Mouse (Mus musculus): ENCODE data around the gene Polg2. TPM values are rescaled to one million over a fixed set of nuclear protein-coding genes. Genes with fewer than 3 reads are reported as not detected.

The Polg2 gene
- total and polyA plus RNA-seq, 3 experiments: 6.3 to 10.7 TPM; not detected in 1

DNA sequence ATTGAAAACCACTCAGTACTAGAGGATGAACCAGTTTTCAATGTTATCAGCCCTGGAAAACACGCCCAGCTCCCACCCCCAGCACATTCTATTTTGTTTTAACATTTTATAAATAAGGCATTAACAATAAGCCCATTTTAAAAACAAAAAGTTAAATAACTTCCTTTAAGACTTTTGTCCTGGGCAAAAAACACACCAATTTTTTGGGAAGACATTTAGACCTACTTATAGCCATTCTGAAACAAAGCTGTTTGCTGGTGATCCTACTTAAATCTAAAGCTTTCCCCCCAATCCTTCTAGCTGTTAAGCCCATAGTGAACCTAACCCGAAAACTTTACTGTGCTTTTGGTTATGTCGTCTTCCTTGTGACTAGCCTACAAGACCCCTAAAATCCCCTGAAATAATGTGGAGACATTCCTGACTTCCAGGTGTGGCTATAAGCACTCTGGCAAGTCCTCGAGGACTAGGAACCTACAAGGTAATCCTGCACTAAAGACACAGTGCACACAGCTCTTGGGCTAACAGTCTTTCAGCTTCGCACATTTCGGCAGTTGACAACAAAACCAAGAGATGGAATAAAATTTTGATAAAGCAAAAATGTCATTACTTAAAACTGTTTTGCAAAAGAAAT, 1.4 kb upstream of the Polg2 start:
- no peak overlapping the region for H3K9ac ChIP-seq (ENCODE audit: control insufficient read depth, low read depth, low read length, poor library complexity, severe bottlenecking)
- no peaks in the 10 kb centered on the region for H3K27me3 ChIP-seq (ENCODE audit: control insufficient read depth in 1 of 2, insufficient read depth in 2 of 2, low read length in 2 of 2)
- H3K79me2 ChIP-seq (ENCODE audit: control insufficient read depth, insufficient read depth, low read length, poor library complexity): peaks cover 32% of the 10 kb centered on the region
- peaks cover 3 to 13% of the 10 kb centered on the region in 2 experiments for H3K4me1 ChIP-seq (ENCODE audit: control insufficient read depth in 1 of 2, insufficient read depth in 2 of 2, low read length in 2 of 2)
- DNase-seq (ENCODE audit: low read depth, low spot score): no peak
- peaks cover 53 to 54% of the 10 kb centered on the region in 2 experiments for H3K36me3 ChIP-seq (ENCODE audit: control insufficient read depth in 1 of 2, insufficient read depth in 2 of 2, low read length in 2 of 2)
- no peak overlapping the region for H3K4me3 ChIP-seq (ENCODE audit: control insufficient read depth in 1 of 2, insufficient read depth in 1 of 2, low read depth in 2 of 2, low read length in 2 of 2)
- H3K27ac ChIP-seq (ENCODE audit: control insufficient read depth, low read depth, low read length): peak overlapping the region; percentile 5; the same call in 1 of the 2 replicates
- 0 out of 2 replicates have a peak, but pooled peaks have one; percentile 54 for TF ChIP-seq POLR2AphosphoS2 (IDR thresholded peaks at IDR 0.05; ENCODE audit: low read length)
- peak; percentile 53; the same call in 1 of the 2 replicates for TF ChIP-seq CHD1 (IDR thresholded peaks at IDR 0.05; ENCODE audit: low read depth, low read length)
- peak; percentile 33 for TF ChIP-seq ZMIZ1 (IDR thresholded peaks at IDR 0.05; ENCODE audit: low read depth, low read length)
- TF ChIP-seq SIN3A (IDR thresholded peaks at IDR 0.05; ENCODE audit: low read length): peak; percentile 46; the same call in 1 of the 2 replicates
- no peak for TF ChIP-seq ZKSCAN1 (IDR thresholded peaks at IDR 0.05; ENCODE audit: low read depth, low read length)
- no peaks in the 10 kb centered on the region for H3K9me3 ChIP-seq (replicated peaks; ENCODE audit: insufficient read depth, low read length)

DNA sequence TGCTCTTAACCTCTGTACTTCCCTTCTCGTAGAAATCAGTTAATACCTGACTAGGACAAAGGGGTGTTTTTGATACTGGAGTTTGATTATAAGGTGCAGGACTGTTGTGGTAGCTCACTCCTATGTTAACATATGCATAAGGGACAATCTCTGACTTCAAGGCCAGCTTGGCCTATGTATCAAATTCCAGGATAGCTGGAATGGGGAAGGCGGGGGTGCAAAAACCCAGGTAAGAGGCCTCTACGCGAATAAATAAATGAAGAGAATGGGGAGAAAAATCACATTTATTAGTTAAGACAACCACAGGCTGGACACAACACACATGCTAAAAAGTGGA, 720 bp upstream of the Polg2 start:
- Histone ChIP-seq H3K79me2 (ENCODE audit: control insufficient read depth, insufficient read depth, low read length, poor library complexity) (peaks cover 25% of the 10 kb centered on the region), H3K27ac (ENCODE audit: control insufficient read depth, low read depth, low read length) (peak overlapping the region; percentile 74; the same call in 1 of the 2 replicates), H3K4me1 (ENCODE audit: control insufficient read depth in 1 of 2, insufficient read depth in 2 of 2, low read length in 2 of 2) (peaks cover 3 to 7% of the 10 kb centered on the region in 2 experiments; a peak in 3 of 4 replicates), H3K9me3 (replicated peaks; ENCODE audit: insufficient read depth, low read length) (no peaks in the 10 kb centered on the region), H3K27me3 (ENCODE audit: control insufficient read depth in 1 of 2, insufficient read depth in 2 of 2, low read length in 2 of 2) (no peaks in the 10 kb centered on the region), H3K4me3 (ENCODE audit: control insufficient read depth in 1 of 2, insufficient read depth in 1 of 2, low read depth in 2 of 2, low read length in 2 of 2) (no peak overlapping the region), H3K36me3 (ENCODE audit: control insufficient read depth in 1 of 2, insufficient read depth in 2 of 2, low read length in 2 of 2) (peaks cover 47 to 48% of the 10 kb centered on the region in 2 experiments), H3K9ac (ENCODE audit: control insufficient read depth, low read depth, low read length, poor library complexity, severe bottlenecking) (no peak overlapping the region; the same call in 1 of the 2 replicates)
- TF ChIP-seq ZNF384 (IDR thresholded peaks at IDR 0.05; ENCODE audit: low read depth, low read length): no peak
- TF ChIP-seq E2F4 (IDR thresholded peaks at IDR 0.05; ENCODE audit: borderline replicate concordance, low read depth, low read length): no peak
- no peak for TF ChIP-seq ZC3H11A (IDR thresholded peaks at IDR 0.05; ENCODE audit: low read depth, low read length)
- TF ChIP-seq TCF12 (IDR thresholded peaks at IDR 0.05; ENCODE audit: low read depth, low read length): no peak
- TF ChIP-seq CHD1 (IDR thresholded peaks at IDR 0.05; ENCODE audit: low read depth, low read length): peak; percentile 78; the same call in 1 of the 2 replicates
- no peak for TF ChIP-seq MEF2A (IDR thresholded peaks at IDR 0.05; ENCODE audit: extremely low read depth, insufficient replicate concordance, low read depth, low read length, poor library complexity, severe bottlenecking)
- TF ChIP-seq MXI1 (IDR thresholded peaks at IDR 0.05; ENCODE audit: low read depth, low read length): no peak
- no peak for TF ChIP-seq TAL1 (IDR thresholded peaks at IDR 0.05; ENCODE audit: low read length)
- DNase-seq (ENCODE audit: low read depth, low spot score): no peak

All from MEL (cell line).